Mouse (Mus musculus) T-cell, adult 66 days (primary cell): ENCODE data around the gene Olfr875. TPM values are rescaled to one million over a fixed set of nuclear protein-coding genes. Genes with fewer than 3 reads are reported as not detected.

Experiments used
- total RNA-seq, 2 experiments: library from RNA; stranded (reverse); gene quantifications; 3 replicates in 1 of 2; 4 replicates in 1 of 2; pipeline ENCODE4 v1.2.4; 2023

Gene Olfr875
- total RNA-seq = not detected

GRCm38 (mm10) chr9:37771759-37772158 is at the start of gene Olfr875:
Gene Olfr875, plus strand, starts transcription at chr9:37771857.

GRCm38 (mm10) chr9:37744806-37745205 is 26.9 kb upstream of the Olfr875 start, which contains the start of gene Olfr874:
Gene Olfr874, plus strand, starts transcription at chr9:37745106.

GRCm38 (mm10) chr9:37802731-37803130 is 31.1 kb downstream of the Olfr875 start, which contains the start of gene Olfr876:
Gene Olfr876, plus strand, starts transcription at chr9:37803031.

Other genes starting within 250 kb of the Olfr875 start
- gene Esam, start 243.8 kb upstream of the Olfr875 start, total RNA-seq = 1 to 10 TPM in 1 of 2 experiments, under 1 TPM in 1; 0.67 to 1.6 TPM
- not detected for gene Vsig2, start 232.6 kb upstream of the Olfr875 start, total RNA-seq
- gene Nrgn, start 219.0 kb upstream of the Olfr875 start, total RNA-seq = 1 to 10 TPM; 2.2 to 3.6 TPM
- gene Siae, start 216.2 kb upstream of the Olfr875 start, total RNA-seq = 10 to 100 TPM in 1 of 2 experiments, 1 to 10 TPM in 1; 9.0 to 10.3 TPM
- gene Spa17, start 158.1 kb upstream of the Olfr875 start, total RNA-seq = not detected
- gene Tbrg1, start 114.5 kb upstream of the Olfr875 start, total RNA-seq = 10 to 100 TPM; 88.9 to 96.6 TPM
- gene Panx3, start 102.6 kb upstream of the Olfr875 start, total RNA-seq = not detected
- not detected for gene Olfr160, start 55.6 kb upstream of the Olfr875 start, total RNA-seq
- gene Olfr874, start 26.8 kb upstream of the Olfr875 start, total RNA-seq = not detected
- gene Olfr876, start 31.2 kb downstream of the Olfr875 start, total RNA-seq = not detected
- gene Olfr877, start 82.4 kb downstream of the Olfr875 start, total RNA-seq = not detected
- not detected for gene Olfr145, start 124.9 kb downstream of the Olfr875 start, total RNA-seq
- not detected for gene Olfr878, start 146.0 kb downstream of the Olfr875 start, total RNA-seq
- not detected for gene Olfr881, start 220.0 kb downstream of the Olfr875 start, total RNA-seq